Mouse (Mus musculus): ENCODE measurements around the gene Lyrm9. TPM values are rescaled to one million over a fixed set of nuclear protein-coding genes. Genes with fewer than 3 reads are reported as not detected.

Lyrm9 gene
- polyA plus RNA-seq, 1 experiment from 2014 or later, result 12.5 TPM

- 0 out of 2 replicates have a peak overlapping the region, but pooled peaks have one; percentile 19 for H3K4me2 ChIP-seq (replicated peaks)
These were observed 60.3 kb downstream of the Lyrm9 start for GRCm38 (mm10) chr11:78886693-78887092.

GRCm38 (mm10) chr11:78887102-78887971 lies 61.0 kb downstream of the Lyrm9 start:
- peak overlapping the region; percentile 66 for H3K27ac ChIP-seq (replicated peaks)
- H3K4me2 ChIP-seq (replicated peaks), result peak overlapping the region; percentile 19; the same call in 1 of the 2 replicates
- no peaks in the 10 kb centered on the region for H3K9me3 ChIP-seq (replicated peaks)
- H3K4me1 ChIP-seq, result peaks cover 18% of the 10 kb centered on the region
- no peaks in the 10 kb centered on the region for H3K27me3 ChIP-seq
- no peaks in the 10 kb centered on the region for H3K36me3 ChIP-seq
- 0 out of 2 replicates have a peak overlapping the region, but pooled peaks have one; percentile 11 for H3K4me3 ChIP-seq (replicated peaks)
- ATAC-seq (ENCODE audit: insufficient number of reproducible peaks, low FRiP score, low TSS enrichment, low read depth), result peak; percentile 69
- WGBS, result 20% methylated on average over 9 of the region's 9 CpGs
- no peak overlapping the region for H3K9ac ChIP-seq

More at GRCm38 (mm10) chr11:78886693-78887092, 60.3 kb downstream of the Lyrm9 start:
- ATAC-seq (ENCODE audit: insufficient number of reproducible peaks, low FRiP score, low TSS enrichment, low read depth), result no peak
- 32% methylated on average over 1 of the region's 1 CpGs for WGBS
- Histone ChIP-seq H3K9me3 (replicated peaks) (no peaks in the 10 kb centered on the region), H3K4me1 (peaks cover 18% of the 10 kb centered on the region), H3K27ac (replicated peaks) (0 out of 2 replicates have a peak overlapping the region, but pooled peaks have one; percentile 66), H3K9ac (no peak overlapping the region), H3K36me3 (no peaks in the 10 kb centered on the region), H3K27me3 (no peaks in the 10 kb centered on the region), H3K4me3 (replicated peaks) (no peak overlapping the region)

GRCm38 (mm10) chr11:78889156-78889555 lies 62.8 kb downstream of the Lyrm9 start:
- Histone ChIP-seq H3K9me3 (replicated peaks) (no peaks in the 10 kb centered on the region), H3K4me2 (replicated peaks) (no peak overlapping the region), H3K27me3 (no peaks in the 10 kb centered on the region), H3K27ac (replicated peaks) (no peak overlapping the region), H3K4me1 (peaks cover 18% of the 10 kb centered on the region), H3K36me3 (no peaks in the 10 kb centered on the region), H3K9ac (no peak overlapping the region), H3K4me3 (replicated peaks) (no peak overlapping the region)
- no peak for ATAC-seq (ENCODE audit: insufficient number of reproducible peaks, low FRiP score, low TSS enrichment, low read depth)
- WGBS, result 91% methylated on average over 4 of the region's 4 CpGs

Other genes with a start within 250 kb of the Lyrm9 start
- gene Nlk, start 129.2 kb upstream of the Lyrm9 start, polyA plus RNA-seq (2015; fragmentation: Nextera tagmentation; extraction: Ambion mirVana), result 10.8 and 12.3 TPM in 2 replicates
- 39.8 and 41.9 TPM in 2 replicates for gene Ccnq, start 74.9 kb upstream of the Lyrm9 start, polyA plus RNA-seq (2015; fragmentation: Nextera tagmentation; extraction: Ambion mirVana)
- 1.2 and 2.1 TPM in 2 replicates for gene Nos2, start 94.2 kb downstream of the Lyrm9 start, polyA plus RNA-seq (2015; fragmentation: Nextera tagmentation; extraction: Ambion mirVana)
- gene Lgals9, start 158.4 kb downstream of the Lyrm9 start, polyA plus RNA-seq (2015; fragmentation: Nextera tagmentation; extraction: Ambion mirVana), result 47.8 and 49.8 TPM in 2 replicates